In the genomic region with DNA sequence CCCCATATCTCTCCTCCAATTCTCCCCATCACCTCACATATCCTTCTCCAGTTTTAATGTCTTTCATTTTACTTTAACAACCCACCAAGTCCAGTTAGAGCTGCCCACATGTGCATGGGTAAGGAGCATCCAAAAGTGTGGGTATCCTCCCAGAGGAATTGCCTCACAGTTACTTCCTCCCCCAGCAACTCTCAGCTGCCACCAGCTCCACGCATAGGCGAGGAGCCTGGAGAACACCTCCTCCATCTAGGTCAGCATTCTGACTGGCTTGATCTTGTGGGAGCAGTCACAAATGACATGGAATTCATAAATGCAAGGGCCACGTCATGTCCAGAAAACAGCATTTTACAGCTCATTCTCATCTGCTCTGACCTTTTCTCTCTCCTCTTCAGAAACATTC, we compare ENCODE assay signal across 25 mouse cellular contexts.
"Had no signal": no experiment of that assay in that cellular context is flagged by ENCODE, and none has a peak within 500 bp of the region (broad histone marks: within the 10 kb centered on the region; RNA-seq: fewer than 3 reads in every experiment).

No protein-coding gene starts in this region.

- DNase-seq: gastrocnemius, adult 2 months; gastrocnemius, postnatal 10 days; gastrocnemius, postnatal 25 days; heart, adult 18-20 months; heart, postnatal 10 days; heart, postnatal 4 days; kidney, adult 18-20 months; kidney, adult 8-10 months; kidney, postnatal 10 days; kidney, postnatal 25 days; kidney, postnatal 4 days; liver; liver, embryonic 13.5 days had no signal

- H3K27ac ChIP-seq: gastrocnemius, adult 2 months; heart, embryonic 10.5 days; hindbrain, embryonic 10.5 days; hindbrain, embryonic 12.5 days; hindbrain, embryonic 14.5 days; intestine, embryonic 15.5 days; layer of hippocampus, adult 2 months; limb, embryonic 10.5 days; limb, embryonic 12.5 days; liver, embryonic 13.5 days had no signal

- ATAC-seq: hindbrain, embryonic 16.5 days; inflammation-experienced regulatory T-cells, adult 6 months; intestine, embryonic 15.5 days; intestine, postnatal 0 days had no signal

- H3K4me3 ChIP-seq: gastrocnemius, adult 2 months; heart, embryonic 10.5 days; heart, embryonic 12.5 days; hindbrain, embryonic 10.5 days; hindbrain, embryonic 12.5 days; intestine, embryonic 15.5 days; layer of hippocampus, adult 2 months; limb, embryonic 10.5 days; limb, embryonic 12.5 days; liver, embryonic 13.5 days had no signal
